Mouse (Mus musculus) bone marrow macrophage, adult 2 months (primary cell): Measurements from ENCODE around the gene Klrb1b.

Experiments used
- CTCF ChIP-seq: IDR thresholded peaks from 2 replicates; pipeline ENCODE4 v1.5.1; 2012; ENCODE audit warnings: low read depth, mild to moderate bottlenecking, low read length, moderate library complexity
- POLR2A ChIP-seq: IDR thresholded peaks from 2 replicates; pipeline ENCODE4 v1.6.1; 2012; ENCODE audit warnings: mild to moderate bottlenecking, low read depth, low read length, borderline replicate concordance

DNA sequence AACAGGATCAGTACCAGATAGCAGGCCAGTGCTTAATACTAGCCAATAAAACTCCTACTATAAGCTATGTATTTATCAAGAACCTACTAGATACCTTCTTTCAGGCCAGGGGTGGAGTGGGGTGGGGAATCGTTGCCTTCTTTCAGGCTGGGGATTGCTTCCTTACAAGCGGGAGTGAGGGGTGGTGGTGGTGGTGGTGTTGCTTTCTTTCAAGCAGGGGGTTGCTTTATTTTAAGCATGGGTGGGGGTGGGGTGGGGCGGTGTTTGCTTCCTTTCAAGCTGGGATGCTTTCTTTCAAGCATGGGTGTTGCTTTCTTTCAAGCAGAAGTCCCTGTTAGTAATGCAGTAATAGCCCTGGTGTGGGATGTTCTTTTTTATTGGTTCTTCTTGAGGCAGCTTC lies 42.7 kb upstream of the Klrb1b start:
- TF ChIP-seq CTCF: no peak
- TF ChIP-seq POLR2A: no peak
